Mouse (Mus musculus): ENCODE data around the gene Ccdc17. TPM values are rescaled to one million over a fixed set of nuclear protein-coding genes. Genes with fewer than 3 reads are reported as not detected.

Ccdc17 gene
- polyA plus RNA-seq, 1 experiment from 2014 or later = 2.8 TPM

GRCm38 (mm10) chr4:116595793-116596192 is 661 bp upstream of the Ccdc17 start:
- Histone ChIP-seq H3K4me2 (replicated peaks; ENCODE audit: low read depth, low read length) (no peak overlapping the region), H3K27me3 (ENCODE audit: control insufficient read depth, insufficient read depth, low read length) (no peaks in the 10 kb centered on the region), H3K4me1 (replicated peaks; ENCODE audit: control insufficient read depth, insufficient read depth, low read length) (peaks cover 2% of the 10 kb centered on the region; the same call in 1 of the 2 replicates), H3K9ac (ENCODE audit: low read depth, low read length) (no peak overlapping the region), H3K36me3 (ENCODE audit: control insufficient read depth, insufficient read depth, low read length) (peaks cover 2% of the 10 kb centered on the region; the same call in 1 of the 2 replicates), H3K27ac (ENCODE audit: low read depth, low read length) (no peak overlapping the region), H3K4me3 (ENCODE audit: low read depth, low read length) (no peak overlapping the region), H3K9me3 (ENCODE audit: control insufficient read depth, low read length) (no peaks in the 10 kb centered on the region)
- 88% methylated on average over 8 of the region's 8 CpGs for WGBS
- DNase-seq (ENCODE audit: low spot score) (no peak), ATAC-seq (ENCODE audit: low FRiP score) (no peak)

- Histone ChIP-seq H3K27me3 (ENCODE audit: control insufficient read depth, insufficient read depth, low read length) (no peaks in the 10 kb centered on the region), H3K9ac (ENCODE audit: low read depth, low read length) (peak overlapping the region; percentile 72), H3K4me2 (replicated peaks; ENCODE audit: low read depth, low read length) (peak overlapping the region; percentile 87), H3K36me3 (ENCODE audit: control insufficient read depth, insufficient read depth, low read length) (peaks cover 3% of the 10 kb centered on the region; the same call in 1 of the 2 replicates), H3K4me3 (ENCODE audit: low read depth, low read length) (peak overlapping the region; percentile 67), H3K27ac (ENCODE audit: low read depth, low read length) (peak overlapping the region; percentile 69), H3K9me3 (ENCODE audit: control insufficient read depth, low read length) (no peaks in the 10 kb centered on the region), H3K4me1 (replicated peaks; ENCODE audit: control insufficient read depth, insufficient read depth, low read length) (peaks cover 2% of the 10 kb centered on the region; the same call in 1 of the 2 replicates)
- ATAC-seq (ENCODE audit: low FRiP score) (peak; percentile 94), DNase-seq (ENCODE audit: low spot score) (peak; percentile 85)
- WGBS = under 1% methylated on average over 50 of the region's 50 CpGs
These were observed 776 bp downstream of the Ccdc17 start for GRCm38 (mm10) chr4:116596978-116597881.

DNA sequence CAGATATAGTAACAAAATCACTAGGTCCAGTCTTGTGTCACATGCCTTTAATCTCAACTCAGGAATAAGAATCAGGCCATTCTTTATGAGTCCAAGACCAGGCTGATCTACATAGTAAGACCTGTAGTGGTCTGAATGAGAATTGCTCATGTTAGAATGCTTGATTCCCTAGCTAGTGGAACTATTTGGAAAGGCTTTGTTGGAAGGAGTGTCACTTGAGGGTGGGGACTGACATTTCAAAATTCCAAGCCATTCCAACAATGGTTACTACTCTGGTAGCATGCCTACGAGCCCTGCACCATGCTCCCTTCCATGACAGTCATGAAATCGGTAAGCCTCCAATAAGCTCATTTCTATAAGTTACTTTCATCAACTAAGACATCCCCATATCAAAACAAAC is 16.2 kb downstream of the Ccdc17 start:
- no peak overlapping the region for H3K4me2 ChIP-seq (replicated peaks; ENCODE audit: low read depth, low read length)
- H3K9ac ChIP-seq (ENCODE audit: low read depth, low read length) = no peak overlapping the region
- 97% methylated on average over 2 of the region's 2 CpGs for WGBS
- no peak overlapping the region for H3K4me3 ChIP-seq (ENCODE audit: low read depth, low read length)
- H3K36me3 ChIP-seq (ENCODE audit: control insufficient read depth, insufficient read depth, low read length) = peaks cover 4% of the 10 kb centered on the region; the same call in 1 of the 2 replicates
- DNase-seq (ENCODE audit: low spot score) (no peak), ATAC-seq (ENCODE audit: low FRiP score) (no peak)
- H3K27me3 ChIP-seq (ENCODE audit: control insufficient read depth, insufficient read depth, low read length) = no peaks in the 10 kb centered on the region
- H3K9me3 ChIP-seq (ENCODE audit: control insufficient read depth, low read length) = no peaks in the 10 kb centered on the region
- H3K4me1 ChIP-seq (replicated peaks; ENCODE audit: control insufficient read depth, insufficient read depth, low read length) = no peaks in the 10 kb centered on the region
- no peak overlapping the region for H3K27ac ChIP-seq (ENCODE audit: low read depth, low read length)

DNA sequence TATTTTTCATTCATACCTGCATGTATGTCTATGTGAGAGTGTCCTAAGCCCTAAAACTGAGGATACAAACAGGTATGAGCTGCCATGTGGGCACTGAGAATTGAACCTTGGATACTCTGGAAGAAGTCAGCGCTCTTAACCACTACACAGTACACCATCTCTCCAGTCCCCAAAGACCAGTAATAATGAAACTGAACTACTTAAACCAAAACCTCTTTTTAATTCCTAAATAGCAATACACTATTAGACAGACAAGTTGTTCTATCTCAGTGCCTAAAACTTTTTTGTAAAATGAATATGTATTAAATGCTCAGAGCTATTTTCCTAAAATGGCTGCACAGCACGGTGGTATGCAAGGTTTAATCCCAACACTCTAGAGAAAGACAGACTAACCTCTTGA is 18.8 kb downstream of the Ccdc17 start:
- no peak overlapping the region for H3K9ac ChIP-seq (ENCODE audit: low read depth, low read length)
- ATAC-seq (ENCODE audit: low FRiP score) = no peak
- H3K4me3 ChIP-seq (ENCODE audit: low read depth, low read length) = no peak overlapping the region
- no peaks in the 10 kb centered on the region for H3K4me1 ChIP-seq (replicated peaks; ENCODE audit: control insufficient read depth, insufficient read depth, low read length)
- H3K27me3 ChIP-seq (ENCODE audit: control insufficient read depth, insufficient read depth, low read length) = no peaks in the 10 kb centered on the region
- H3K36me3 ChIP-seq (ENCODE audit: control insufficient read depth, insufficient read depth, low read length) = peaks cover 4% of the 10 kb centered on the region
- H3K9me3 ChIP-seq (ENCODE audit: control insufficient read depth, low read length) = no peaks in the 10 kb centered on the region
- H3K4me2 ChIP-seq (replicated peaks; ENCODE audit: low read depth, low read length) = no peak overlapping the region
- WGBS = 94% methylated on average over 2 of the region's 2 CpGs
- DNase-seq (ENCODE audit: low spot score) = no peak
- H3K27ac ChIP-seq (ENCODE audit: low read depth, low read length) = no peak overlapping the region

DNA sequence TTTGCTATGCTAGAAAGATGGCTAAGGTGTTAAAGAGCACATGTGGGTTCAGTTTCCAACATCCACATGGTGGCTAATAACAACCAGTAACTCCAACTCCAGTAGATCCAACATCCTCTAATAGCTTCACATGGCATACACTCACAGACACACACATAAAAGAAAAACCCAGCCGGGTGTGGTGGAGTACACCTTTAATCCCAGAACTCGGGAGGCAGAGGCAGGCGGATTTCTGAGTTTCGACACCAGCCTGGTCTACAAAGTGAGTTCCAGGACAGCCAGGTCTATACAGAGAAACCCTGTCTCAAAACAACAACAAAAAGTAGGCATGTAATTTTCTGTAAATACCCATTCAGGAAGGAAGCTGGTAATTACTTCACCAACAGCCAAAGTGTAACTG is 28.4 kb downstream of the Ccdc17 start:
- Histone ChIP-seq H3K27me3 (ENCODE audit: control insufficient read depth, insufficient read depth, low read length) (no peaks in the 10 kb centered on the region), H3K9ac (ENCODE audit: low read depth, low read length) (no peak overlapping the region), H3K9me3 (ENCODE audit: control insufficient read depth, low read length) (no peaks in the 10 kb centered on the region), H3K4me1 (replicated peaks; ENCODE audit: control insufficient read depth, insufficient read depth, low read length) (no peaks in the 10 kb centered on the region; the same call in 1 of the 2 replicates), H3K4me3 (ENCODE audit: low read depth, low read length) (no peak overlapping the region), H3K36me3 (ENCODE audit: control insufficient read depth, insufficient read depth, low read length) (peaks cover 3% of the 10 kb centered on the region; the same call in 1 of the 2 replicates), H3K4me2 (replicated peaks; ENCODE audit: low read depth, low read length) (no peak overlapping the region), H3K27ac (ENCODE audit: low read depth, low read length) (no peak overlapping the region)
- no peak for DNase-seq (ENCODE audit: low spot score)
- WGBS = 91% methylated on average over 4 of the region's 4 CpGs
- ATAC-seq (ENCODE audit: low FRiP score) = no peak

DNA sequence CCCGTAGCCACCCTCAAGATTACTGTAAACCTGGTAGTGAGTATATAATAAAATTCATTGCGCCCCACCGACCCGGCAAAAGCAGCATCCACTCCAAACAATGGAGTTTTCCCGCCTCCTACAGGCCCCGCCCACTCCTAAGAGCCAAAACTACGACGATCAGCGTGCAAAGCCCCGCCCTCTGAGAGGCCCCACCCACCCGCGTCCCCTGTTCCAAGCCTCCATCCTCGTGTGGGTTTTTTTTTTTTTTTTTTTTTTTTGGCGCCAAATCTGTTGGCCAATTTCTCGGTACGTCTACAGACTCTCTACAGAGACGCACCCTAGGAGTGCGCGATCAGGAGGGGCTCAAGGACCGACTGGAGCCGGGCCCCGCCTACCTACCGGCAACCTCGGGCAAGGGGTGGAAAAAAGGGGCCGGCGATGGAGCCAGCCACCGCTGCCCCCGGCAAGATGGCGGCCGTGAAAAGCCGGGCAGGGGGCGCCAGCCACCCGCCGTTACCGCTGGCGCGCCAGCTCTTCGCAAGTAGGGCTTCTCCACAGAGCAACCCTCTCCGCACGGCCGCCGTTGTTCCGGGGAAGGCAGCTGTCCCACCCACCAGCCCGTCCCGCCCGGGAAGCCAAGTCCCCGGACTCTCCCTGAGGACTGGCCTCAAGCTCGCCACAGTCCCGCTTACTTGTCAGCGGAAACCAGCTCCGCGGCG is 30.4 kb downstream of the Ccdc17 start:
- peak overlapping the region; percentile 98 for H3K4me3 ChIP-seq (ENCODE audit: low read depth, low read length)
- H3K9ac ChIP-seq (ENCODE audit: low read depth, low read length) = peak overlapping the region; percentile 93
- no peaks in the 10 kb centered on the region; the same call in 1 of the 2 replicates for H3K4me1 ChIP-seq (replicated peaks; ENCODE audit: control insufficient read depth, insufficient read depth, low read length)
- no peaks in the 10 kb centered on the region for H3K9me3 ChIP-seq (ENCODE audit: control insufficient read depth, low read length)
- peak overlapping the region; percentile 93 for H3K27ac ChIP-seq (ENCODE audit: low read depth, low read length)
- peak overlapping the region; percentile 55 for H3K4me2 ChIP-seq (replicated peaks; ENCODE audit: low read depth, low read length)
- DNase-seq (ENCODE audit: low spot score) (peak; percentile 97), ATAC-seq (ENCODE audit: low FRiP score) (peak; percentile 81)
- no peaks in the 10 kb centered on the region for H3K36me3 ChIP-seq (ENCODE audit: control insufficient read depth, insufficient read depth, low read length)
- no peaks in the 10 kb centered on the region for H3K27me3 ChIP-seq (ENCODE audit: control insufficient read depth, insufficient read depth, low read length)
- under 1% methylated on average over 48 of the region's 53 CpGs for WGBS

DNA sequence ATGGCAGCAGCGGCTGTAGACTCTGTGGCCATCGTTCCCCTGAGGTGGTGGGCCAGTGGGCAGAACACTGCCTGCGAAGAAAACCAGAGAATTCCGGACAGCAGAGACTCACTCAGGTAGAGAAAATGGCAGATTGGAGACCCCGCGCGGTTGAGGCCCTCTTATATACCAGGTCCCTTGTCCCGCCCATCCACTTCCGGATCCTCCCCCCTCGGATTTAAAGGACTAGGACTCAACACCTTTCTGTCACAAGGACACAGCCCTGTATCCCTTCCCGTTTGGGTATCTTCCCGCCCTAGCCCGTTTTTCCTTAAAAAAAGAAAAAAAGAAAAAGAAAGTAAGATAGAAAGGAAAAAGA is 30.9 kb downstream of the Ccdc17 start:
- peak overlapping the region; percentile 93 for H3K9ac ChIP-seq (ENCODE audit: low read depth, low read length)
- WGBS = 0% methylated on average over 13 of the region's 13 CpGs
- no peaks in the 10 kb centered on the region for H3K36me3 ChIP-seq (ENCODE audit: control insufficient read depth, insufficient read depth, low read length)
- peak overlapping the region; percentile 93 for H3K27ac ChIP-seq (ENCODE audit: low read depth, low read length)
- peak overlapping the region; percentile 98 for H3K4me3 ChIP-seq (ENCODE audit: low read depth, low read length)
- H3K9me3 ChIP-seq (ENCODE audit: control insufficient read depth, low read length) = no peaks in the 10 kb centered on the region
- DNase-seq (ENCODE audit: low spot score) = peak; percentile 95
- H3K4me2 ChIP-seq (replicated peaks; ENCODE audit: low read depth, low read length) = peak overlapping the region; percentile 55
- H3K4me1 ChIP-seq (replicated peaks; ENCODE audit: control insufficient read depth, insufficient read depth, low read length) = no peaks in the 10 kb centered on the region; the same call in 1 of the 2 replicates
- ATAC-seq (ENCODE audit: low FRiP score) = peak; percentile 95
- H3K27me3 ChIP-seq (ENCODE audit: control insufficient read depth, insufficient read depth, low read length) = no peaks in the 10 kb centered on the region

- 9% methylated on average over 23 of the region's 23 CpGs for WGBS
- no peaks in the 10 kb centered on the region for H3K27me3 ChIP-seq (ENCODE audit: control insufficient read depth, insufficient read depth, low read length)
- H3K9me3 ChIP-seq (ENCODE audit: control insufficient read depth, low read length) = no peaks in the 10 kb centered on the region
- H3K9ac ChIP-seq (ENCODE audit: low read depth, low read length) = peak within 1 kb of the TSS; percentile 93
- ATAC-seq (ENCODE audit: low FRiP score) = peak; percentile 92
- no peaks in the 10 kb centered on the region for H3K36me3 ChIP-seq (ENCODE audit: control insufficient read depth, insufficient read depth, low read length)
- no peaks in the 10 kb centered on the region; the same call in 1 of the 2 replicates for H3K4me1 ChIP-seq (replicated peaks; ENCODE audit: control insufficient read depth, insufficient read depth, low read length)
- peak; percentile 88 for DNase-seq (ENCODE audit: low spot score)
- peak within 1 kb of the TSS; percentile 55 for H3K4me2 ChIP-seq (replicated peaks; ENCODE audit: low read depth, low read length)
- peak within 1 kb of the TSS; percentile 98 for H3K4me3 ChIP-seq (ENCODE audit: low read depth, low read length)
- peak within 1 kb of the TSS; percentile 93 for H3K27ac ChIP-seq (ENCODE audit: low read depth, low read length)
These were observed 31.5 kb downstream of the Ccdc17 start, which contains the start of gene Nasp for GRCm38 (mm10) chr4:116627722-116628662. TSS of gene Nasp (minus strand) at chr4:116627941.
